Mouse (Mus musculus): ENCODE measurements around the gene Aip.

Gene Aip

DNA sequence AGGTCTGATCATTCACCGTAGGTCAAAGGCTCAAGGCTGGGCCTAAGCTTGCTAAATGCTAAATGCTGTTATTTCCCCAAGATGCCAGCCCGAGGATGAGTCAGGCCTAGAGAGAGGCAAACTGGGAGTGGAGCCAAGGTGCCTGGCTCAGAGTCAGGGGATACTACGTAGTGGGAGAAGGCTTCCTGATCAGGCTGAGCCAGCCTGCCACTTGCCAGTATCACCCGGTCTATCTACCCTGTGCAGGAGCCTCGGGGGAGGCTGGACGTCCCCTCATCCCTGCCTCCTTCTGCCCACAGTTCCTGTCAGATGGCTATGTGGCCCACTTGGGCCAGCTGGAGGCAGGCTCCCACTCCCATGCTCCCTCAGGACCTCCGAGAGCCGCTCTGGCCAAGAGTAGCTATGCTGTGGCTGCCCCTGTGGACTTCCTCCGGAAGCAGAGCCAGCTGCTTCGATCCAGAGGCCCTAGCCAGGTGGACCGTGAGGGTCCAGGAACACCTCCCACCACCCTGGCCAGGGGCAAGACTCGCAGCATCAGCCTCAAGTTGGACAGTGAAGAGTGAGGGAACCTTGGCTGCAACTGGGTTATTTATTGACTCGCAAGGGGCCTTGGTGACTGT, 12.4 kb downstream of the Aip start:
- peak; percentile 88 for DNase-seq (ENCODE audit: low spot score)

DNA sequence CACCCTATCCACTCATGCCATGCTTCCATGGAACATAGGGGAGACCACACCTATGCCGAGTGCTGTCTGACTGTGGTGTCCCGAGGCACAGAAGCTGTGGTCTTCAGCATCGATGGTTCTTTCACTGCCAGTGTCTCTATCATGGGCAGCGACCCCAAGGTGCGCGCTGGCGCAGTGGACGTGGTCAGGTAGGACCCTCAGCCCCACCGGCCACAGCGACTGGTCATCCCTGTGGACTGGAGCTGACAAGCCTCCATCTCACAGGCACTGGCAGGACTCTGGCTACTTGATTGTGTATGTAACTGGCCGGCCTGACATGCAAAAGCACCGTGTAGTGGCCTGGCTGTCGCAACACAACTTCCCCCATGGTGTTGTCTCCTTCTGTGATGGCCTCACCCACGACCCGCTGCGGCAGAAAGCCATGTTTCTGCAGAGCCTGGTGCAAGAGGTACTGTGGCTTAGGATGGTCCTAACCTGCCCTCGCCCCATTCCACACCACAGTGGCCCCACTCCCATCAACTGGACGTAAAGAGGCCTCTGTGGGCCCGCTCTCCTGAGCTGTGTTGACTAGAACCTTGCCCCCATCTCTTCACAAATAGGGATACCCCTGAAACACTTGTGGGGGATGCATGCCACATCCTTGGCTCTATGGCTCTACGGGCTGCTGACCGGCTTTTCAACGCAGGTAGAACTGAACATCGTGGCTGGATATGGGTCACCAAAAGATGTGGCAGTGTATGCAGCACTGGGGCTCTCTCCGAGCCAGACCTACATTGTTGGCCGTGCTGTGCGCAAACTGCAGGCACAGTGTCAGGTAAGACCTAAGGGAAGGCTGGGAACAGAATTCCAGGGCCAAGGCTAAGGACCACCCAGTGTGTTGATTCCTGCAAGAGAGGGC, 13.3 kb downstream of the Aip start:
- DNase-seq (ENCODE audit: low spot score) = no peak

DNA sequence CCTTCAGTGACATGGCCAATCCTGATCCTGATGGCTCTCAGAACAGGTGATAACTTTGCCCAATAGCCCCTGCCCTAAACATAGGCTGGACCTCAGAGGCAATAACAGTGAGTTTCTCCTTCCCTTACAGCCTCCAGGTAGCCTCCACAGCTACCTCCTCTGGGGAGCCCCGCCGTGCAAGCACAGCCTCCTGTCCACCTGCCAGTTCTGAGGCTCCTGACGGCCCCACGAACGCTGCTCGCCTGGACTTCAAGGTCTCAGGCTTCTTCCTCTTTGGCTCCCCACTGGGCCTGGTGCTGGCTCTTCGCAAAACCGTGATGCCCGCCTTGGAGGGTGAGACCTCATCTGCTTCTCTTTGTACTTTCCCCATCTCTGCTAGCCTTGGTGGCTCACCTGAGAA, 17.1 kb downstream of the Aip start:
- no peak for DNase-seq (ENCODE audit: low spot score)

DNA sequence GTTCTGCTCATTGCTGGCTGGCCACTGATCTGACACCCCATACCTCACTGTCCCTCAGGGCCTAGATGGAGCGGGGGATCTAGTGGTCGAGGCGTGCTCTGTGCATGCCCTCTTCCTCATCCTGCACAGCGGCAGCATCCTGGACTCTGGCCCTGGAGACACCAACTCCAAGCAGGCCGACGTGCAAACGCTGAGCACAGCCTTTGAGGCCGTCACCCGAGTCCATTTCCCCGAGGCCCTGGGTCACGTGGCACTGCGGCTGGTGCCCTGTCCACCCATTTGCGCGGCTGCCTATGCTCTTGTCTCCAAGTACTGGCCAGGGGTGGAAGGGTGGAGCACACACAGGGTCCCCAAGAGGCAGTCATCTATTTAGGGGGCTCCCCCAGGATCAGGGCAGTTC, 19.0 kb downstream of the Aip start:
- DNase-seq (ENCODE audit: low spot score) = no peak

DNA sequence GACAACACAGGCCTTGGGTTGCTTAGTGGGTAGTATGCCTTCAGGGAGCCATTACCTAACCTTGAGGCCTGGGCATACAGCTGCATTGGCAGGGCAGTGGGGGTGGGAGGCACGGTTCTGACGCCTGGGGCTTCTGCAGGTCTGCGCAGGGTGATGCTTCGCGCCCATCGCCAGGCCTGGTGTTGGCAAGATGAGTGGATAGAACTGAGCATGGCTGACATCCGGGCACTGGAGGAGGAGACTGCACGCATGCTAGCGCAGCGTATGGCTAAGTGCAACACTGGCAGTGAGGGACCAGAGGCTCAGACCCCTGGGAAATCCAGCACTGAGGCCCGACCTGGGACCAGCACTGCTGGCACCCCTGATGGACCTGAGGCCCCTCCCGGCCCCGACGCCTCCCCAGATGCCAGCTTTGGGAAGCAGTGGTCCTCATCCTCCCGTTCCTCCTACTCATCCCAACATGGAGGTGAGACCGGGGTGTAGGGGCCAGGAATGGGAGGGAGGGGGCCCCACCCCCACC, 20.9 kb downstream of the Aip start:
- no peak for DNase-seq (ENCODE audit: low spot score)

DNA sequence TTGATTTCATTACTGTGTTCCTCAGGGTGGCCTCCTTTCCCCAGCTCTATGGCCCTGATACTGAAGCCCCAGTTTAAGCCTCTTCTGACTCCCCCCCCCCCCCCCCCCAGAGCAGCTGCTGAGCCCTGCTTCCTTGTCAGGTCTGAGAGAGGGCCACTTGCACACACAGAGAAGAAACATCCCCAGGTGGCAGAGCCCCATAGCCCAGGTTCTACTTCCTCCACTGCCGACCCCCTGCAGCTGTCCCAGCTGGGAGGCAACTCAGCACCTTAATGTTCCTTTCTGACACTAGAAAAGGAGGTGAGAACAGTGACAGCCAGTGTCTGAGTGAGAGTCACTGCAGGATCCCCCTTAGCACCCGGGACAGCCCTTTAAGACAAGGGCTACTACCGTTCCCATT, 21.9 kb downstream of the Aip start:
- no peak for DNase-seq (ENCODE audit: low spot score)

DNA sequence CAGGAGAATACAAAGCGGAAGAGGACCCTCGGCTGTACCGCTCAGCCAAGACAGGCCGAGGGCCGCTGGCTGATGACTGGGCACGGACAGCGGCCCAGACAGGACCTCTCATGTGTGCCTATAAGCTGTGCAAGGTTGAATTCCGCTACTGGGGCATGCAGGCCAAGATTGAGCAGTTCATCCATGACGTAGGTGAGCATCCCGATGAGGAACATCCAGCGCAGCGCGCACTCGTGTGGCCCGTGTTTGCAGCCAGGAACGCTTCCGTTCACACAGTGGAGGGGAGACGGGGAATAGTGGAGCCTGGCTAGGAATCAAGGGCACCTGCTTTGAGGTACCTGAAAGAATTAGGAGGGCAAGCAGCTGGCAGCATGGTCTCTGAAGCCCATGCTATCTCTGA, 22.4 kb downstream of the Aip start:
- DNase-seq (ENCODE audit: low spot score) = no peak

DNA sequence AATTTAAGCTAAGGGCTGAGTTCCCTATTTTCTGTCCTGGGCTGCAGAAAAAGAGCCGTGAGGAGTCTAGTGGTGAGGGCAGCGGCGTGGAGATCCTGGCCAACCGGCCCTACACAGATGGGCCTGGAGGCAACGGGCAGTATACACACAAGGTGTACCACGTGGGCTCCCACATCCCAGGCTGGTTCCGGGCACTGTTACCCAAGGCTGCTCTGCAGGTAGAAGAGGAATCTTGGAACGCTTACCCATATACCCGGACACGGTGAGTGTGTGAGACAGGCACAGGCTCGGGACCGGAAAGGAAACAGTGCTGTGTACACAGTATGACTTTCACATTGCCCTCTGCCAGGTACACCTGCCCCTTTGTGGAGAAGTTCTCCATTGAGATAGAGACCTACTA, 23.0 kb downstream of the Aip start:
- DNase-seq (ENCODE audit: low spot score) = no peak

DNA sequence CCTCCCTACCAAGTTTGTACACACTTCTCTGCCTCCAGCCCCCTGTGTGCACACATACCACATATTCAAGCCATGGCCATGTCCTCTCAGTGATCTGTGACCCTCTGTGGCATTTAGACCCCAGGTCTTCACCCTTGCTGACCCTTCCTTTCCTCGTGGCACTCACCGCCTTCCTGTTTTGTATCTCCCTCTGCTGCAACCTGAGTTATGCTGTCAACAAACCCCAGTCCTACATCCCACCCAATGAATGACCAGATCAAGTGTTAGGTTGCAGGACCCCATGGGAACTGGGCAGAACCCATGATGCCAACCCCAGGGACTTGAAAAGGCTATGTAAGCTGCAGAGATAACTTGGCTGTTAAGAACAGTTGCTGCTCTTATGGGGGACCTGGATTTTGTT, 23.6 kb downstream of the Aip start:
- DNase-seq (ENCODE audit: low spot score) = no peak

DNA sequence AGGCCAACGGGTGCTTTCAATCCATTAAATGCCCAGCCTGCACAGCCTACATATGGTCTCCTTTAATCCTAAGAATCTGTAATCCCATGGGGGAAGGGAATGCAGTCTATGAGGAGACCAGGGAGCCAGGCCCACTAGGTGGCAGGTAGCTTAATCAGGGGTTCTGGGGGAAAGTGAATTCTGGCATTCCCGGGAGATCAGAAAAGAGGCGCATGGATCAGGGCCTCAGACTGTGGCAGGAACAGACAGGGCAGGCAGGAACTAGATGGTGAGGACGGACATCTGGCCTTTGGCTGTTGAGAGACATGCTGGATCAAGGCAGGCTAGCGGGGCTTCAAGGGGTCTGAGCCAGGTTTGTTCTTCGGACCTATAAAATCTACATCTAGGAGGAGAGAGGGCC, 24.2 kb downstream of the Aip start:
- no peak for DNase-seq (ENCODE audit: low spot score)

DNA sequence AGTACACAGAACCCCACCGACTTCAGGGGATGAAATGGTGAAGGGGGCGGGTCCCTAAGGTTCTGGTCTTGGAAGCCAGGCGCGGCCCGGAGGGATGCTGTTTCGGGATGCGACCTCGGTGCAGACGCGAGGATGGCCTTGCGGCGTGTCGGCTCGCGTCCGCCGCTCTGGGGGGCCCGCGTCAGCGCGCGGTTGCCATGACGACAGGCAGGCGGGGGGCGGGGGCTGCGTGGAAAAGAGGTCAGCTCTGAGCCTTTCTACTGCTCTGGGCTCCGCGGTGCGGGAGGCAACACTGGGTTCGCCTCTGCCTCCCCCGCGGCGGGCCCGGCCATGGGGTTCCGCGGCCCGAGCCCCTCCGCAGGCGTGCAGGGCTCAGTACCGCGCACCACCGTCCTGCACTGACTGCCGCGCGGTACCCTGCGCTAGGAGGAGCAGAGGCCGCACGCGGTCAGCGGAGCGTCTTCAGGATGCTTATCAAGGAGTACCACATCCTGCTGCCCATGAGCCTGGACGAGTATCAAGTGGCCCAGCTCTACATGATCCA, 24.9 kb downstream of the Aip start:
- peak; percentile 56 for DNase-seq (ENCODE audit: low spot score)

DNA sequence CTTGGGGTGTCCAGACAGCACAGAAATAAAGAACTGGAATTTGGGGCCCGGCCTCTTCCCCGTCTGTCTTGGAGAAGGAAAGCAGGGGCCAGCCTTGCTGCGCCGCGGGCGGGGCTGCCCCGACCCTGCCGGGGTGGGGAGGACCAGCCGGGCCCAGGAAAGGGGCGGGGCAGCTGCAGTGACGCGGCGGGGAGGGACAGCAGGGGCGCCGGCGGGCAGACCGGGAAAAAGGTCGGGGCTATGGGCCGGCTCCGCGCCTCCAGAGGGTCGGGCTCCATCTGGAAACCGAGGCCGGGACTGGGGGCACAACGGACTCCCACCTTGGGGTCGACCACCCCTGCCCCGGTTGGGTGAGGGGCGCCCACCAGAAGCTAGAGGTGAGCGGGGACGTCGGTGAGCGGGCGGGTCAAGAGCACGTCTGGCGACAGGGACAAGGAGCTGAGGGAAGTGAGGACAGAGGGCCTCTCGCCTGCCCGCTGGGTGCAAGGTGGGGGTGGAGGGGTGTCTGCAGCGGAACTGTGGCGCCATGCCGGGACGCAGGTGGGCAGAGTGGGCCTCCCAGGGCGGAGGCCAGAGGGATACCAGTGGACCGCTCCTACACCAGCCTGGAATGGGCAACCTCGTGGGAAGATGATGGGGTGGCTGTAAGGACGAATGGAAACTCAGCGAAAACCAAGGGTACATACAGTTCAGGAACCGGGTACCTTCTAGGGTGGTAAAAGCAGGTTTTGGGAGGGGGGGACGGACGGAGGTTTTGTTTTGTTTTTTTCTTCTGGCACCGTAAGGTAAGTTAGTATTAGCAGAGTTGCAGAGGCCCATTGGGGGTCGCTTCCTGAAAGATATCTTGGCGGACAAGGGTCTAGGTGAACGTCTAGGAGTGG, 25.6 kb downstream of the Aip start, which contains the start of gene Pitpnm1:
Gene Pitpnm1, plus strand, starts transcription at position 162 of the 881 bp plus-strand sequence.
- DNase-seq (ENCODE audit: low spot score) = peak; percentile 63

DNA sequence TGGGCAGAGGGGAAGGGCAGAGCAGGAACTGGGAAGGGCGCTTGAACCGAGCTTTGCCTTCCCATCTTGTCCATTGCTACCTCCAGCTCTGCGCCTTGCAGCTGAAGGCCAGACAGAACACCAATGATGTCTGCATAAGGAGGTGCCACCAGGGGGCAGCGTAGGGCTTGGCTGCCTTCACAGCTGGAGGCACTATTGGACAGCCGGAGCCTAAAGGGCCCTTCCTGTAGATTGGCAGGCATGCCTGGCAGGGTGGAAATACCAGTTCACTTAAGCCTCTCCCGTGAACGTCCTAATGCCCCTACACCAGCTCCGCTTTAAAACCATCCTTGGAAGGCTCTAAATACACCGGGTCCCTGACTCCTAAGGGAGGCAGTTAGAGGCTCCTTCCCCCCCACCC, 26.6 kb downstream of the Aip start:
- peak; percentile 84 for DNase-seq (ENCODE audit: low spot score)

DNA sequence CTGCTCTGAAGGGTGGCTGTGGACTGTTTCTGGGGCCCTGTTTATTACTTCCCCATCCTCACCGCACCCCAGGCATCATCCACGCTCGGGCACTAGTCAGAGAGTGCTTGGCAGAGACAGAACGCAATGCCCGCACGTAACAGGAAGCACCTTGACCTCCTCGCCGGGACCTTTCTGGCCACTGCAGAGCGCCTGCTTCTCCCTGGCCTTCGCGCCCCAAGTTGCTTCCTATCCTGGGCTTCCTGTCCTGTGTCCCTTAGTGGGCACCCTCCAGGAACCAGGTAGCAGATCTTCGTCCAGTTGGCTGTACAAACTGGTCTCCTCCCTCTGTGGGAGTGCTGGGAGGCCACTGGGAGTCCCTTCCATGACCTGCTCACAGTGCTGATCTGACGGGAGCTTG, 27.2 kb downstream of the Aip start:
- DNase-seq (ENCODE audit: low spot score) = no peak

DNA sequence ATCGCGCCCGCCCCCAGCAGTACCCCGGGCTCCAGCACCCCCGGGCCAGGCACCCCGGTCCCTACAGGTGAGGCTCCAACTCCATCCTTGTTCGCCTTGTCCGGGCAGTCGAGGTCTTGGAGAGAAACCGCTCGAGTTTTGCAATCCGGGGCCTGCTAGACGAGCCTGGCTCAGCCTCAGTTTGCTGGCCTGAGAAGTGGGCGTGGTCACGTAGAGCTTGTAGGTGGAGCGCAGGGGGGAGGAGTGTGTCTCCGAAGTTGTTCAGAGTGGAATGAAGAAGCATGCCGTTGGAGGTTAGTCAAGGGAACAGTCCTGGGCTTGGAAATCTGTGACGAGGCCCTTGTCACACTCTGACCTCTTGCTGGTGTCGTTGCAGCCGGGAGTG, 28.2 kb downstream of the Aip start:
- DNase-seq (ENCODE audit: low spot score) = no peak

DNA sequence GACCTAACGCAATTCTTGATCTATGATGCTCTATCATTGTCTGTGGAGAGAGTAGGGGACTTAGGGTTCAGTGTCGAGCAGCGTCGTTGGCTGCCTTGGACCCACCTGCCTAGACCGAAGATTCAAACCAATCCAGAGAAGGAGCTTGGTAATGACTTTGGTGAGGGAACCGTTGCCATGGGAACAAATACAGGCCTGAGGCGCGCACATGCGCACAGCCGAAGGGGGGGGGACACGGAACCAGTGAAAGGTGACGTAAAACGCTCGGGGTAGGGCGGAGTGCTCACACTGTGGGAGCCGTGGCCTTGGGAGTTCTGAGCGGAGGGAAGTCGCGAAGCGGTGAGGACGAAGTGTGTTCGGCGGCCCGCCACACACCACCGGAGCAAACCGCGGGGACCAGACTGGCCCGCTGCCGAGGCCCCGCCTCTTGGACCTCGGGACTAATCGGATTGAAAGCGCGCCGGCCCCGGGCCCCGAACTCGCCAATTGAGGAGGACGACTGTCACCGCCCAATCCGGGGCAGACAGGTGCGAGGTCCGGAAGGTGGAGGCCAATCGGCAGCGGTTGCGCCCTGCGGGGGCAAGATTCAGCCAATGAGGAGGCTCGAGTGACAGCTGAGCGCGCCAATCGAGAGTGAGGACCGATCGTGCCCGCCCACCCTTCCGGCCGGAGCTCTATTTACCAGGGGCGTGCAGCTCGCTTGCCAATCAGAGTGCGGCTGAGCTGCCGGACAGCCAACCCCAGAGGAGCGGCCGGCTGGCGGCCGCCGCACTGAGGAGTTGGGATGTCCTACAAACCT, 28.8 kb downstream of the Aip start, which contains the start of gene Cdk2ap2:
Gene Cdk2ap2, plus strand, starts transcription at position 541 of the 799 bp plus-strand sequence.
- DNase-seq (ENCODE audit: low spot score) = peak; percentile 99

DNA sequence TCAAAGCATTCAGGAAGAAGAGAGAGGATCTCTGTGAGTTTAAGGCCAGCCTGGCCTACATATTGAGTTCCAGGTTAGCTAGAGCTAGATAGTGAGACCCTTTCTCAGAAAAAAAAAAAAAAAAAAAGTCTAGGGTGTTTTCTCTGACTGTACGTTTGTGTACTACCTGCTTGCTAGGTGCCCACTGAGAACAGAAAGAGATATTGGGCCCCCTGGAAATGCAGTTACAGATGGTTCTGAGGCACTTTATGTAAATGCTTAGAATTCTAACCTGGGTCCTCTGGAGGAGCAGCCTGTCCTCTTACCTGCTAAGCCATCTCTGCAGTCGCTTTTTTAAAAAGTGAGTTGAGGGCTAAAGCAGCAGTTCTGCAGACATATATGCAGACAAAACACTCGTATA, 29.9 kb downstream of the Aip start:
- DNase-seq (ENCODE audit: low spot score) = no peak

DNA sequence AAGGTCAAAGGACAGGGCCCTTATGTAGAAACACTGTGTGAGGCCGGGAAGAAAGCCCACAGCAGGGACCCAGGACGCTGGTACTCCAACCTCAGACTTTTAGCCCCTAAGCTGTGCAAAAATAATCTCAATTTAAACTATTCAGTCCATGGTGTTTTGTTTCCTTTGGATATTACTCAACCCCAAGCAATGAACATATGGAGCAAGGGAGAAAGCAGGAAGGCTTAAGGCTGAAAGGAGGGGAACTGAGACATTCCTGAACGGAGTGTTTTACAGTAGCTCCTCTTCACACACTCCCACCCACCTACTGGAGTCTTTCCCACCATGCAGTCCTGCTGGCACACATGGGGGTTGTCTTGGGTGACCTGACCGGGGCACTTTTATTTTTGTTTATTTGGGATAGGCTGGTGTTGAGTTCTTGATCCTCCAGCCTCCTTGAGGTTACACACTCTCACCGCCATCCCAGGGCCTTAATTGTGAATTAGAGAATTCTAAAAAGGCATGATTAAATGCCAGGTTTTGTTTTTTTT, 30.8 kb downstream of the Aip start:
- DNase-seq (ENCODE audit: low spot score) = no peak

DNA sequence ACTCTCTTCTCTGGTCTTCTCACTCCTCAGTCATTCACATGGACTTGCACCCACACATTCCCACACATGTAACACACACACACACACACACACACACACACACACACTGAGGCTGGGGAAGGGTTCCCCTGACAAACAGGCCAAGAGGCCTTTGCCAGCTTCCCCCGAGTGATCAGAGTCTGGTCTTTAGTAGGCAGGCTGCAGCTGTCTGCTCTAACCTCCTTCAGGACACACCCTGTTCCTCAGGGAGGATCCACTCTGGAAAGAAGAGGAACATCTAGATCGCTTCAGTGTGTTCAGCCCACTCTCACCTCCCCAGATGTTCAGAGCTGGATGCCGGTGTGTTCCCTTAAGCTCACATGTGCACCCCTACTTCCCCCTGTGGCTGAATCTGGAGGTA, 31.3 kb downstream of the Aip start:
- no peak for DNase-seq (ENCODE audit: low spot score)

DNA sequence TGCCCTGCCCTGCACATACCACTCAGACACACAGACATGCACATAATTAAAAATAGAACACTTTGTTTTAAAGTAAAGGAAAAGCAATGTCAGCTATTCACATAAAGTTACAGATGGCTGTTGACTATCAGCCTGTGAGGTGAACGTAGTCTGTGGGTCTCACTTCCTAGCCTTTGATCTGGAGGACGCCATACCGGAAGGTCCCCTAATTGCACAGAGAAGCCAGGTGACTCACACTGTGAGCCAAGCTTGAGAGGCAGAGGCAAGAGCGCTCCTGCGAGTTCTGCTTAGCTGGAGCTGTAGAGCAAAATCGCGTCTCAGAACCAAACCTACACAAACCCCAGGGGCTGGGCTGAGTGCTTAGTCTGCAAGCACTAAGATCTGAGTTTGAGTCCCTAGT, 31.9 kb downstream of the Aip start:
- no peak for DNase-seq (ENCODE audit: low spot score)

DNA sequence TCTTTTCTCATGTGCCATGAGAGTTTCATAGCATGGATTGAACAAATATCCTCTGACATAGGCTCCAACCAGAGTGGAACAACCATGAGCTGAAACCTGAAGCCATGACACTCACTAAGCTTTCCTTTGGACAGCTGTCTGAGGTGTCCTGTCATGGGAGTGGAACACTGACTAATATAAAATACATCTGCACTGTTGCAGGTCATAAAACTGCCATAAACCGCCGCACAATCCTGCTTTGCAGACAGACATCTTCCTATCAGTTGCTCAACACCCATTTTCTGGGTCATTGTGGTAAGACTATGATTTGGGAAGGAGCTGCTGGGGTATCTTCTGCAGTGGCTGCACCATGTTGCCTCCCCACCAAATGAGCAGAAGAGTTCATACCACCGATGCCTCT, 32.9 kb downstream of the Aip start:
- no peak for DNase-seq (ENCODE audit: low spot score)

All from ovary, adult 18-20 months (tissue).